Mouse (Mus musculus): ENCODE data around the gene Ptgfrn.

The Ptgfrn gene

GRCm38 (mm10) chr3:101078344-101078743 is 31.7 kb downstream of the Ptgfrn start:
- no peak for DNase-seq (ENCODE audit: low spot score)

- no peak for DNase-seq (ENCODE audit: low spot score)
These were observed 32.4 kb downstream of the Ptgfrn start for GRCm38 (mm10) chr3:101077710-101078100.

- no peak for DNase-seq (ENCODE audit: low spot score)
These were observed 32.9 kb downstream of the Ptgfrn start for GRCm38 (mm10) chr3:101076966-101077709.

- no peak for DNase-seq (ENCODE audit: low spot score)
These were observed 34.2 kb downstream of the Ptgfrn start for GRCm38 (mm10) chr3:101075866-101076265.

- DNase-seq (ENCODE audit: low spot score), result no peak
These were observed 36.7 kb downstream of the Ptgfrn start for GRCm38 (mm10) chr3:101073384-101073783.

- no peak for DNase-seq (ENCODE audit: low spot score)
These were observed 37.4 kb downstream of the Ptgfrn start for GRCm38 (mm10) chr3:101072506-101073215.

GRCm38 (mm10) chr3:101071576-101071975 is 38.5 kb downstream of the Ptgfrn start:
- no peak for DNase-seq (ENCODE audit: low spot score)

- peak; percentile 56 for DNase-seq (ENCODE audit: low spot score)
These were observed 39.3 kb downstream of the Ptgfrn start for GRCm38 (mm10) chr3:101070796-101071235.

GRCm38 (mm10) chr3:101070230-101070795 is 39.8 kb downstream of the Ptgfrn start:
- DNase-seq (ENCODE audit: low spot score), result no peak

GRCm38 (mm10) chr3:101068701-101069100 is 41.4 kb downstream of the Ptgfrn start:
- peak; percentile 10 for DNase-seq (ENCODE audit: low spot score)

- DNase-seq (ENCODE audit: low spot score), result no peak
These were observed 43.9 kb downstream of the Ptgfrn start for GRCm38 (mm10) chr3:101066175-101066574.

GRCm38 (mm10) chr3:101061865-101062585 is 48.1 kb downstream of the Ptgfrn start:
- DNase-seq (ENCODE audit: low spot score), result no peak

GRCm38 (mm10) chr3:101059214-101059613 is 50.9 kb downstream of the Ptgfrn start:
- no peak for DNase-seq (ENCODE audit: low spot score)

- no peak for DNase-seq (ENCODE audit: low spot score)
These were observed 51.9 kb downstream of the Ptgfrn start for GRCm38 (mm10) chr3:101058203-101058602.

GRCm38 (mm10) chr3:101055216-101055615 is 54.9 kb downstream of the Ptgfrn start:
- no peak for DNase-seq (ENCODE audit: low spot score)

- DNase-seq (ENCODE audit: low spot score), result no peak
These were observed 58.5 kb downstream of the Ptgfrn start for GRCm38 (mm10) chr3:101051601-101052000.

GRCm38 (mm10) chr3:101049997-101050396 is 60.1 kb downstream of the Ptgfrn start:
- DNase-seq (ENCODE audit: low spot score), result no peak

GRCm38 (mm10) chr3:101048781-101049180 is 61.3 kb downstream of the Ptgfrn start:
- DNase-seq (ENCODE audit: low spot score), result no peak

GRCm38 (mm10) chr3:101047586-101048275 is 62.3 kb downstream of the Ptgfrn start:
- DNase-seq (ENCODE audit: low spot score), result no peak

- DNase-seq (ENCODE audit: low spot score), result no peak
These were observed 64.6 kb downstream of the Ptgfrn start for GRCm38 (mm10) chr3:101045431-101045830.

- no peak for DNase-seq (ENCODE audit: low spot score)
These were observed 65.4 kb downstream of the Ptgfrn start for GRCm38 (mm10) chr3:101044686-101045085.

- DNase-seq (ENCODE audit: low spot score), result peak; percentile 6
These were observed 68.1 kb downstream of the Ptgfrn start for GRCm38 (mm10) chr3:101041997-101042396.
